Mouse (Mus musculus) G1E (cell line): Measurements from ENCODE around the gene Nfx1. TPM values are rescaled to one million over a fixed set of nuclear protein-coding genes. Genes with fewer than 3 reads are reported as not detected.
"Not testable (repeated sequence)": the region's sequence is repeated elsewhere in the genome, so short reads cannot be mapped to it uniquely, and the experiment has no call there.

Source experiments
- ATAC-seq: 2 replicates; pipeline ENCODE4 v1.8.0; 2016; ENCODE audit warnings: mild to moderate bottlenecking; ENCODE audit not compliant: insufficient number of reproducible peaks, poor library complexity, low FRiP score, severe bottlenecking; ENCODE audit errors: extremely low read depth
- DNase-seq: peaks from one replicate; pipeline ENCODE4 v3.0.0; 2012; ENCODE audit warnings: low spot score
- H3K27me3 ChIP-seq: 2 replicates; pipeline ENCODE4 v1.6.1; 2012; ENCODE audit warnings: mild to moderate bottlenecking, low read length, inconsistent platforms; ENCODE audit not compliant: insufficient read depth
- H3K36me3 ChIP-seq: replicated peaks from 2 replicates; pipeline ENCODE3; 2012; ENCODE audit warnings: mild to moderate bottlenecking, inconsistent platforms
- H3K4me1 ChIP-seq: 2 replicates; pipeline ENCODE4 v1.6.1; 2012; ENCODE audit warnings: low read depth, low read length, inconsistent platforms, mixed read lengths; ENCODE audit not compliant: insufficient read depth
- H3K4me3 ChIP-seq: 2 replicates; pipeline ENCODE4 v1.5.1; 2012; ENCODE audit warnings: low read depth, mild to moderate bottlenecking, inconsistent platforms, low read length, moderate library complexity, mixed read lengths
- H3K9me3 ChIP-seq: replicated peaks from 2 replicates; pipeline ENCODE4 v1.6.1; 2012; ENCODE audit warnings: inconsistent platforms
- CTCF ChIP-seq: IDR thresholded peaks from 2 replicates; pipeline ENCODE4 v1.5.1; 2012; ENCODE audit warnings: low read depth, low read length, inconsistent platforms, mixed read lengths
- GATA1 ChIP-seq: IDR thresholded peaks from 2 replicates; pipeline ENCODE4 v1.6.1; 2012; ENCODE audit warnings: borderline replicate concordance, low read length, inconsistent platforms, mixed read lengths
- GATA2 ChIP-seq: IDR thresholded peaks from 2 replicates; pipeline ENCODE4 v1.6.1; 2012; ENCODE audit warnings: low read depth, low read length, inconsistent platforms, borderline replicate concordance
- POLR2AphosphoS5 ChIP-seq: IDR thresholded peaks from 2 replicates; pipeline ENCODE4 v1.6.1; 2012; ENCODE audit warnings: low read depth, low read length, inconsistent platforms; ENCODE audit not compliant: insufficient replicate concordance
- TAL1 ChIP-seq: conservative IDR thresholded peaks from 2 replicates; pipeline ENCODE4 v1.6.1; 2012; ENCODE audit warnings: low read depth, low read length, inconsistent platforms, mixed read lengths
- polyA plus RNA-seq: library from polyadenylated mRNA; stranded (reverse); fragments of >175 nt; gene quantifications from 2 replicates; pipeline ENCODE4 v1.2.3, GENCODE M21; 2012
- total RNA-seq, 2 experiments: library from RNA; stranded (forward) in 1 of 2; stranded (reverse) in 1 of 2; fragments of 200-1000 nt in 1 of 2; fragments of >200 nt in 1 of 2; fragmentation: Nextera tagmentation in 1 of 2; gene quantifications; 2 replicates each; pipeline ENCODE4 v1.2.3; 2014 to 2017

The Nfx1 gene
- total RNA-seq (2014; fragmentation: Nextera tagmentation) = 152 and 153 TPM in 2 replicates
- 126 and 135 TPM in 2 replicates for total RNA-seq (2017)
- polyA plus RNA-seq = 44.0 and 49.1 TPM in 2 replicates

DNA sequence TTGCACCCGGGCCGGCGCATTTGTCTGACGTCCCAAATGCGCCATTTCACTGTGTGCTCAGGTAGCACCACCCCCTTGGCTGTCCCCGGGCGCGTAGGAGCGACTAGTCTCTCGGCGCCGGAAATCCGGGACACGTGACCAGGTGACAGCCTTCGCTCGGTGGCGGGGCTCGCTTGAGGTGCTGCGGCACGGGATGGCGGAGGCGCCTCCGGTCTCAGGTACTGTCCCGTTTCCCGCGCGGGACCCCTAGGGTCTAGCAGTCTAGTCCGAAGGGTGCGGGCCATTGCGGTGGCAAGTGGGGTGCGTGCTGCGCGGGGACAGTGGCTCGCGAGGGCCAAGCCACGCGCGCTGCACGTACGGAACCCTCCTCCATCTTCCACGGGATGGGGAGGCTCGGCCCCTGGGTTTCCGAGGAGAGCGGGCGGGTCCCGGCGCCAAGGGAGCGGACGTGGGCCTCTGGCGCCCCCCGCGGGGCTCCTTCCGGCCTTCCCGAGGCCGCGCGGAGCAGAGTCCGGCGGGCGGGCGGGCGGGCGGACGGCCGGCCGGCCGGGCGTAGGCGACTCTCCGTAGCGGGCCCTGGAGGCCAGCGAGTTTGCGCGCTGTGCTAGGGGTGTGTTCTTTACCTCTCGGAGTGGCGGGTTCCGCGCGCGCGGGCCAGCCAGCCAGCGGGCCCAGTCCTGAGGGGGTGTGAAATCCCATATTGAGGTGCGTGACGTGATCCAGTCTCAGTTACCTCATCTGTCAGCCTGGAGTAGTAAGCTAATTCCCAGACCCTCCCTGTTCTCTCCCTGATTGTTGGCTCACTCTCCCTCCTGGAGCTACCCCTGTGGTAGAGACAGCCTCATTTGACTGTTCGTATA, at the start of gene Nfx1:
Gene Nfx1 (plus strand): TSS at position 65 of the 860 bp plus-strand sequence.
- H3K9me3 ChIP-seq = no peaks in the 10 kb centered on the region
- H3K4me3 ChIP-seq = peak within 1 kb of the TSS; percentile 99
- DNase-seq (peak; percentile 92), ATAC-seq (peak; percentile 75)
- peaks cover 64% of the 10 kb centered on the region for H3K36me3 ChIP-seq
- H3K4me1 ChIP-seq = peaks cover 47% of the 10 kb centered on the region
- H3K27me3 ChIP-seq = no peaks in the 10 kb centered on the region
- TF ChIP-seq GATA2 (no peak), CTCF (no peak), TAL1 (no peak), GATA1 (no peak), POLR2AphosphoS5 (no peak)

DNA sequence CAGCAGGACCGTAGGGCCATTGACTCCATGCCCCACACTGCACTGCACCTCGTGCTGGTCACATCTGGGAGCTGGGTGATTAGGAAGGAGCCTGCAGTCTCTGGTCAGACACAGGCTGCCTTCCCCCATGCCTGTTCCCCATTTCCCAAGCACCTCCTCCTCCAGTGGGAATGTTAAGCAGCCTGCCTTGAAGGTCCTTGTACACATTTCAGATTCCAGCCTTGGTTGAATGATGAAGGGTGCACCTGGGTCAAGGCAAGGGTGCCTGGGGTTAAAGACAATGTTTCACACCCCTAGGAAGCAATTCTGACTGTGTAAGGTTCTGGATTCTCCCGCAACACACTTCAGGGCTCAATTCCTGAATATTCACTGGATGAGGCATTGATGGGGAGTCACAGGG, 49.4 kb upstream of the Nfx1 start:
- Histone ChIP-seq H3K27me3 (peaks cover 45% of the 10 kb centered on the region), H3K4me1 (peaks cover 12% of the 10 kb centered on the region), H3K36me3 (no peaks in the 10 kb centered on the region), H3K4me3 (no peak overlapping the region), H3K9me3 (peaks cover 3% of the 10 kb centered on the region; the same call in 1 of the 2 replicates)
- ATAC-seq (no peak), DNase-seq (no peak)
- no peak for TF ChIP-seq TAL1
- TF ChIP-seq GATA1 = no peak
- no peak for TF ChIP-seq POLR2AphosphoS5
- no peak for TF ChIP-seq GATA2

DNA sequence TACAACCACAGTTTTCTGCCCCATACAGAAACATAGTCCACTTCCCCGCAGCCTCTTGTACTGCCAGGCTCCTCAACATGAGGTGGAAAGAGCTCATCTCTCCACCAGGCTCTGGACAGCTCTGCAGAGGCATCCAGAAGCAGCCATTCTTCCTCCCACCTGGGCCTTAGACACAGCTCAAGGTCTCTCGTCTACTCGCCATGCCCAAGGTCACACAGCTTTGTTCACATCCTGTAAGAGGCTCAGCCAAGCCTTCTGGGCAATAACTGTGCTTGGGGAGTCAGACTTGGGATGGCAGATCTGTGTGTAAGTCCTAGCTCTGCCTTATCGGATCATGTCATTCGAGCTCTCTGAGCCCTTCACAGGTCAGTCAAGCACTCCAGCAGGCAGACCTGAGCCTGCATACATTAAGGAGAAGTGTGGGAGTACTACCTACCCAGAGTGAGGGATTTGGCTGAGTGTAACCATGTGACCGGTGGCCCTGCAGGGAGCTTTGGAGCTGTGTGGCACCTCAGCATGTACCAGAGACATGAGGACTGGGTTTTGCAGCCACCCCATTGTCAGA, 47.5 kb upstream of the Nfx1 start:
- H3K27me3 ChIP-seq = peaks cover 49% of the 10 kb centered on the region
- TF ChIP-seq GATA1 (no peak), POLR2AphosphoS5 (no peak), CTCF (no peak), GATA2 (no peak), TAL1 (no peak)
- no peaks in the 10 kb centered on the region for H3K36me3 ChIP-seq
- peaks cover 12% of the 10 kb centered on the region for H3K4me1 ChIP-seq
- no peaks in the 10 kb centered on the region for H3K9me3 ChIP-seq
- no peak for DNase-seq
- ATAC-seq = no peak
- no peak overlapping the region for H3K4me3 ChIP-seq

DNA sequence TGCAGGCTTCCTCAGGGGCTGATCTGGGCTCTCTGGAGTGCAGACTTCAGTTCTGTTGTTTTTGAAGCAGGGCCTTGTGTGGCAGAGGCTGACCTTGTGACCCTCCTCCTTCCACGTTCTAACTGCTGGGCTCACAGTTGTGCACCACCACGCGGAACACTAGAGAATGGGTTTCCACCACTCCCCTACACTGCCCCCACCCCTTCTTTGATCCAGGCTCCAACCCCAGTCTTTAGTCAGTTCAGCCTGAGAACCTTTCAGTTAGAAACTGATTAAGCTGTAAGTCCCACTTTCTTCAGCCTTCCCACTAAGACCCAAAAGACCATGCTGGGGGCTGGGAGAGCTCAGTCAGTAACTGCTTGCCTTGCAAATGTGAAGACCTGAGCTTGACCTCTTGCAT, 45.1 kb upstream of the Nfx1 start:
- Histone ChIP-seq H3K9me3 (no peaks in the 10 kb centered on the region), H3K36me3 (no peaks in the 10 kb centered on the region), H3K4me1 (no peaks in the 10 kb centered on the region), H3K27me3 (peaks cover 51% of the 10 kb centered on the region), H3K4me3 (no peak overlapping the region)
- ATAC-seq (no peak), DNase-seq (no peak)
- no peak for TF ChIP-seq POLR2AphosphoS5
- TF ChIP-seq TAL1 = no peak
- no peak for TF ChIP-seq GATA2
- TF ChIP-seq CTCF = no peak
- no peak for TF ChIP-seq GATA1

GRCm38 (mm10) chr4:40929046-40929445, 41.7 kb upstream of the Nfx1 start:
- H3K36me3 ChIP-seq = peaks cover 31% of the 10 kb centered on the region
- DNase-seq = no peak
- TF ChIP-seq CTCF = no peak
- TF ChIP-seq TAL1 = no peak
- TF ChIP-seq POLR2AphosphoS5 = no peak
- no peak for TF ChIP-seq GATA2
- TF ChIP-seq GATA1 = no peak
- H3K4me1 ChIP-seq = no peaks in the 10 kb centered on the region
- H3K27me3 ChIP-seq = peaks cover 27% of the 10 kb centered on the region
- no peak overlapping the region for H3K4me3 ChIP-seq
- H3K9me3 ChIP-seq = no peaks in the 10 kb centered on the region
- ATAC-seq = no peak

- ATAC-seq (no peak), DNase-seq (no peak)
- Histone ChIP-seq H3K36me3 (peaks cover 75% of the 10 kb centered on the region), H3K4me3 (no peak overlapping the region), H3K4me1 (peaks cover 4% of the 10 kb centered on the region; the same call in 1 of the 2 replicates), H3K27me3 (0 out of 2 replicates have a peak, but pooled peaks cover 2% of the 10 kb centered on the region), H3K9me3 (no peaks in the 10 kb centered on the region)
- TF ChIP-seq TAL1 (no peak), GATA1 (no peak), POLR2AphosphoS5 (no peak), CTCF (no peak), GATA2 (no peak)
Observed at GRCm38 (mm10) chr4:40933694-40934093, 37.0 kb upstream of the Nfx1 start.

DNA sequence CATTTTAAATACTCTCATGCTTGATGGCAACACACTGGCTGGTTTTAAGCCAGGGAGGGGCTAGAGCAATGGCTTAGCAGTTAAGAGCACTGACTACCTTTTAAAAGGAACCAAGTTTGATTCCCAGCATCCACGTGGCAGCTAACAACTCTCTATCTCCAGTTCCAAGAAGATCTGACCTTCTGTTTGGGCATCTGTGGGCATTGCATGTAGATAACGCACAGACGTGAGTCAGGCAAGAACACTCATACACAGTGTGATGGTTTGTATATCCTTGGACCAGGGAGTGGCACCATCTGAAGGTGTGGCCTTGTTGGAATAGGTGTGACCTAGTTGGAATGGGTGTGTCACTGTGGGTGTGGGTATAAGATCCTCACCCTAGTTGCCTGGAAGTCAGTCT, 36.3 kb upstream of the Nfx1 start:
- not testable (repeated sequence) for DNase-seq, H3K4me1 ChIP-seq, H3K4me3 ChIP-seq, ATAC-seq, H3K9me3 ChIP-seq, H3K27me3 ChIP-seq
- peaks cover 82% of the 10 kb centered on the region for H3K36me3 ChIP-seq
